Mouse (Mus musculus) adipocyte (in vitro differentiated cells): ENCODE results near the gene Ubc.

Experiments
- DNase-seq: peaks from one replicate; pipeline ENCODE4 v3.0.0-alpha.2; 2016; ENCODE audit warnings: low spot score

Ubc gene

GRCm38 (mm10) chr5:125382673-125383558 is 7.1 kb downstream of the Ubc start:
- peak; percentile 81 for DNase-seq

GRCm38 (mm10) chr5:125381954-125382672 is 7.9 kb downstream of the Ubc start:
- DNase-seq: no peak

DNA sequence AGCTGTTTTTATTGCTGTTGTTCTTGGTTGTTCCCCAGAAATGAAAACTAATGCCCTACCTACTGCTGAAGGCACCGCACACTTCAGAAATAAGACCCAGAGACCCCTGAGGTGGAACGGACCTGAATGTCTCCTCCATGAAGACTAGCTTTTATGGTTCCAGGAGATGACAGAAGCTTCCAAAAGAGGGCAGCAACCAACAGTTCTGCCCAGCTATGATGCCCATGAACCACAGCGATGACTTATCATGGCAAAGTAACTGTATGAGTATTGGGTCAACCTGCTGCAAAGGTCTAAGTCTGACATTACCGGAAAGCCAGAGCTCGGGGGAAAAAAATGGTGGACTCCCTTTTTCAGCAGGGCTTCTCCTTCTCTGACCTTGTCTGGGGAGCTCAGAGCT is 11.1 kb downstream of the Ubc start:
- DNase-seq: no peak

- DNase-seq: no peak
Observed at GRCm38 (mm10) chr5:125377214-125377613, 12.8 kb downstream of the Ubc start.

- no peak for DNase-seq
Observed at GRCm38 (mm10) chr5:125375871-125376270, 14.1 kb downstream of the Ubc start.

GRCm38 (mm10) chr5:125372027-125372426 is 18.0 kb downstream of the Ubc start:
- DNase-seq: no peak

- no peak for DNase-seq
Observed at GRCm38 (mm10) chr5:125370950-125371693, 18.9 kb downstream of the Ubc start.

DNA sequence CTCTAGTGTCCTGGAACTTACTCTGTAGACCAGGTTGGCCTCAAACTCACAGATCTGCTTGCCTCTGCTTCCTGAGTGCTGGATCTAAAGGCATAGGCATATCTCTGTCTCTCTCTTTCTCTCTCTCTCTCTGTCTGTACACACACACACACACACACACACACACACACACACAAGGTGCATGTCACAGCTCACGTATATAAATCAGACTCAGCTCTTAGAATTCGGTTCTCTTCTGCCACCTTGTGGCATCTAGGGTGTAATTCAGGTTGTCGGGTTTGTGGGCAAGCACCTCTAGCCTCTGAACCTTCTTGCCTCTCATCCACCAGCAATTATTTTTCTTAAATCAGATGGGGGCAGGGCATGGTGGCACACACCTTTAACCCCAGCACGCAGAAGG is 21.4 kb downstream of the Ubc start:
- peak; percentile 92 for DNase-seq

DNA sequence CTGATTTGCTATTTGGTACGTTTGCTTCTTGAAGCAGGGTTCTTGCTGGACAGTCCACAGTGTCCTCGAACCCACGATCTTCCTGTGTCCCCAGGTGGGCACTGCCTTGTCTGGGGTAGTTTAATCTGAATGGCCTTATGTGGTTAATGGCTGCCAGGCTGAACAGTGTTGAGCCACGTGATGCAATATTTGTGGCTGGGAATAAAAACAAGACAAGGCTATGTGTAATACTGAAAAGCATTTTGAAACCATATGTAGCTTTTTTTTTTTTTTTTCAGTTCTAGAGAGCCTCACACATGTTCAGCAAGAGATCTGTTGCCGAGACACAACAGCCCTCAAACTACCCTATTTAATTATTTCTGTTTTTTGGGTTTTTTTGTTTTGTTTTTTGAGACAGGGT is 21.8 kb downstream of the Ubc start:
- DNase-seq: peak; percentile 76

DNA sequence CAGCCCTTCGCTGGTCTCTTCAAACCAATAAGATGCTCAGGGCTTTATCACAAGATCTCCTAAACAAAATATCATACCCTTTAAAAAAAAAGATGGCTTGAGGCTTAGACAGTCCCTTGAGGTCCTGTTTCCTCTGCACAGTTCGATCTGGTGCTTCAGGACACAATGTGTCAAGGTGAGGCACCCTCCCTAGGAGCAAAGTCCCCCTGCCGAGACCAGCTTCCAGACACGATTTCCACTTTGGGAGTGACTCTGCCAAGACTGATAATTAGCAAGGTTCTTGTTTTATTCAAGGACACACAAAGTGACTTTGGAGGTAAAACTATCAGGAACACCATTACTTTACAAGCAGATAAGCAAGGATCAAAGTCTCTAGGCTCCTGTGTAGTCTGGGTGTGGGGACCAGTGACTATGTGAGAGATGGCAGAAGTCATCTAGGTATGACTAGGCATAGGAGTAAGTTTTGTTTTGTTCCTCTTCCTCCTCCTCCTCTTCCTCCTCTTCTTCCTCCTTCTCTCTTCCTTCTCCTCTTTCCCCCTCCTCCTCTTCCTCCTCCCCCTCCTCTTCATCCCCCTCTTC is 25.1 kb downstream of the Ubc start:
- DNase-seq: no peak

GRCm38 (mm10) chr5:125363894-125364293 is 26.1 kb downstream of the Ubc start:
- DNase-seq: peak; percentile 90

GRCm38 (mm10) chr5:125360981-125361510 is 29.0 kb downstream of the Ubc start:
- no peak for DNase-seq

GRCm38 (mm10) chr5:125360566-125360965 is 29.4 kb downstream of the Ubc start:
- peak; percentile 70 for DNase-seq

- DNase-seq: no peak
Observed at GRCm38 (mm10) chr5:125358270-125358608, 31.8 kb downstream of the Ubc start.

DNA sequence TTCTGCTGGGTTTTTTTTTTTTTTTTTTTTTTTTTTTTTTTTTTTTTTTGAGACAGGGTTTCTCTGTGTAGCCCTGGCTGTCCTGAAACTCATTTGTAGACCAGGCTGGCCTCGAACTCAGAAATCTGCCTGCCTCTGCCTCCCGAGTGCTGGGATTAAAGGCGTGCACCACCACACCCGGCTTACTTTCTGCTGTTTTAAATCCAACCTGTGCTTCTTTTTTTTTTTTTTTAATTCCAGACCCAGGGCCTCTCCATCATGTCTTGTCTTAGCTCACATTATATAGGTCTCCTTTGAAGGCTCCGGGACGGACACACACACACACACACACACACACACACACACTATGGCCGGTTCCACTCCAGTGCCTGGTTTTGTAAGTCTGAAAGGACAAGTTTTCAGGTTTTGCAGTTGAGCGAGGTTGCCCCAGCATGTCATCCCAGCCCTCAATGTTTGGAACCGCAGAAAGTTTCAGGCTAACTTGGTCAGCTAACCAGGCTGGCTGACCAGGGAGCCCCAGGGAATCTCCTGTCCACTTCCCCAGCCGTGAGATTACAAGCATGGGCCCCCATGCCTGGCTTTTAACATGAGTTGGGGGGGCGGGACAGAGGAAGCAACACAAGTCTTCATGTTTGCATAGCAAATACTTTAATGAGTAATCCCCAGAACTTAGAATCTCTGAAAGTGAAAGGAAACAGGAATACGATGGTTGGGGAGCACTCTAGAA is 32.3 kb downstream of the Ubc start:
- DNase-seq: no peak

GRCm38 (mm10) chr5:125355650-125356049 is 34.4 kb downstream of the Ubc start:
- DNase-seq: no peak

DNA sequence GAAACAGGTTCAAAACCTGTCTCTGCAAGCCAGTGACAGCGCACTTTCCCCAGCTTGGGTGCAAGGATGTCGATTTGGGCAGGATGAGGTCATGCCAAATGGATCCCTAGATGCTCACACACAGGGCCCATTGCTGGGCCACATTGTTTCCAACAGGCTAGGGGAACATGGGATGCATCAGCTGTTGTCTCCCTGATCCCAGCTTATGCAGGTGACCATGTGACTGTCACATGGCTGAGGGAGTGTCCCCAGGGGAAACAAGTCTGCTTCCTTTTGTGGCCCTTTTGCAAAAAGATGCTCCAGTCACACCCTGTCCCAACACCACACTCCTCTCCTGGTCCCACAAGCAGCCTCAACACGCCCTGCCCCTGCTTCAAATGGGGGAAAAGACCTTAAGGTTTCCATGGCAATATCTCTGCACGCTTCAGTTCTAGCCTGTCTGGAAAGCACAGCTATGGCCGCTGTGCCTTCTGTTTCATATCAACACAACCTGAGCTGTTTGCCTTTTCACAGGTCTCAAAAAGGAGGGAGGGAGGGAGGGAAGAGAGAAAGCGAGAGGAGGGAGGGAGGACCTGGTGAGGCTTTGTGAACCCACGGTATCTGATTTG is 35.0 kb downstream of the Ubc start:
- no peak for DNase-seq

GRCm38 (mm10) chr5:125352781-125353294 is 37.2 kb downstream of the Ubc start:
- DNase-seq: no peak

GRCm38 (mm10) chr5:125351939-125352338 is 38.1 kb downstream of the Ubc start:
- DNase-seq: no peak

DNA sequence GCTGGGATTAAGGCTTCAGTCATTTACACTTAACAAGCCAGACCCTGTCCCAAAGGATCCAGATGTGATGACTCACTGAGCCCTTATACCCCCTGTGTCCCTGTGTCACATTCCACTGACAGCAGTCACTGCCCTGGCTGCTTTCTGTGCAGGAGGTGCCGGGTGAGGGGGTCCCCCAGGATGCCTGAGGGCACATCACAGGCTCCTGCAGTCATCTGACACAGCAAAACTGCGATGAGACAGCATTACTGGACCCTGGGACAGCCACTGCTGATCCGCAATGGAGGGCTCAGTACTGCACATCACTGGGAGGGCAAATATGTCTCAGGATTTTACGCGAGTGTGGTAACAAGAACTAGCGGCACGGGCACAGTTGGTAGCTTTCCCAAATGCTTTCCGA is 38.9 kb downstream of the Ubc start:
- DNase-seq: no peak

DNA sequence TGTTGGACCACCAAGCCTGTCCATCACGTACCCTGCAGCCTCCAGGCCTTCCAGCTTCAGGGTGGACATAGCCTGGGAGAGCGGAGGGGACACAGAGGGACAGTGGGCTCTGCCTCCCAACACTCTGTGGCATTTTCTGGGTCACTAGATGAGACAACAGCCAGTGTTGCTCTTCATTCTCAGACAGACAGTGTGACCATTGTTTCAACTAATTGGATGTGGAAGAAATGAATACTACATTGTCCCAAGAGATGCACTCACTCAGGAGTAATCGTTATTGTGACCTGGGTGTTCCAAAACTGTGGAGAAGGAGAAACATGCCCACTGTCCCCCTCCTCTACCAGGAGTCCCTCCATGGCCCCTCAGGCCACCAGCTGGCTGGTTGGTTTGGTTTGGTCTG is 40.6 kb downstream of the Ubc start:
- DNase-seq: no peak
